Mouse (Mus musculus) effector memory CD4-positive, alpha-beta T cell, adult 5 months (primary cell): Measurements from ENCODE around the gene Krtap4-7. TPM values are rescaled to one million over a fixed set of nuclear protein-coding genes. Genes with fewer than 3 reads are reported as not detected.

Experiments used
- polyA plus RNA-seq: library from polyadenylated mRNA; unstranded; fragments of 100-300 nt; shearing (Covaris generic); gene quantifications from one replicate; pipeline ENCODE4 v1.2.1, GENCODE M21; 2017

The Krtap4-7 gene
- polyA plus RNA-seq = not detected

DNA sequence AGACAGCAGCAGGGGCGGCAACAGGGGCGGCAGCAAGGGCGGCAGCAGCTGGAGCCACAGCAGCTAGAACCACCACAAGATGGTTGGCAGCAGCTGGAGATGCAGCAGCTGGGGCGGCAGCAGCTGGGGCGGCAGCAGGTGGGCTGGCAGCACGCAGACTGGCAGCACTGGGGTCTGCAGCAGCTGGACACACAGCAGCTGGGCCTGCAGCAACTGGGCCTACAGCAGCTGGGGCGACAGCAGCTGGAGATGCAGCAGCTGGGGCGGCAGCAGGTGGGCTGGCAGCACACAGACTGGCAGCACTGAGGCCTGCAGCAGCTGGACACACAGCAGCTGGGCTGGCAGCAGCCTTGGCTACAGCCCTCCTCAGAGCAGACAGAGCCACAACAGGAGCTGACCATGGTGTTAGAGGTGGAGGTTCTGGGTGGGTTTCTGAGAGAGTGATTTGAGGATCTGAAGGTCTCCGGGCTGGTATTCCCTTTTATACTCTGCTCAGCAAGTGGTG lies at the start of gene Krtap4-7:
Gene Krtap4-7, minus strand, starts transcription at position 455 of the 505 bp plus-strand sequence.

GRCm38 (mm10) chr11:99690463-99690862 lies 46.6 kb upstream of the Krtap4-7 start, which contains the start of gene Gm14190:
Gene Gm14190, minus strand, starts transcription at chr11:99690740.

GRCm38 (mm10) chr11:99665860-99666259 lies 22.0 kb upstream of the Krtap4-7 start, which contains the start of gene Krtap4-6:
Gene Krtap4-6, minus strand, starts transcription at chr11:99665960.

DNA sequence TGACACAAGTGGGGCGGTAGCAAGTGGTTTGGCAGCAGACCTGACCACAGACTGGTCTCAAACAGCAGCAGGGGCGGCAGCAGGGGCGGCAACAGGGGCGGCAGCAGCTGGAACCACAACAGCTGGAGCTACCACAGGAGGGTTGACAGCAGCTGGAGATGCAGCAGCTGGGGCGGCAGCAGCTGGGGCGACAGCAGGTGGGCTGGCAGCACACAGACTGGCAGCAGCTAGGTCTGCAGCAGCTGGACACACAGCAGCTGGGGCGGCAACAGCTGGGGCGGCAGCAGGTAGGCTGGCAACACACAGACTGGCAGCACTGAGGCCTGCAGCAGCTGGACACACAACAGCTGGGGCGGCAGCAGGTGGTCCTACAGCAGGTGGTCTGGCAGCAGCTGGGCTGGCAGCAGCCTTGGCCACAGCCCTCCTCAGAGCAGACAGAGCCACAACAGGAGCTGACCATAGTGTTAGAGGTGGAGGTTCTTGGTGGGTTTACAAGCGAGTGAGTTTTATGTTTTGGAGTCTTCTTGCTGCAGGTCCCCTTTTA lies 14.7 kb upstream of the Krtap4-7 start, which contains the start of gene Gm11563:
Gene Gm11563, minus strand, starts transcription at position 494 of the 544 bp plus-strand sequence.

GRCm38 (mm10) chr11:99650136-99650535 lies 6.2 kb upstream of the Krtap4-7 start, which contains the start of gene Gm11555:
Gene Gm11555, minus strand, starts transcription at chr11:99650236.

DNA sequence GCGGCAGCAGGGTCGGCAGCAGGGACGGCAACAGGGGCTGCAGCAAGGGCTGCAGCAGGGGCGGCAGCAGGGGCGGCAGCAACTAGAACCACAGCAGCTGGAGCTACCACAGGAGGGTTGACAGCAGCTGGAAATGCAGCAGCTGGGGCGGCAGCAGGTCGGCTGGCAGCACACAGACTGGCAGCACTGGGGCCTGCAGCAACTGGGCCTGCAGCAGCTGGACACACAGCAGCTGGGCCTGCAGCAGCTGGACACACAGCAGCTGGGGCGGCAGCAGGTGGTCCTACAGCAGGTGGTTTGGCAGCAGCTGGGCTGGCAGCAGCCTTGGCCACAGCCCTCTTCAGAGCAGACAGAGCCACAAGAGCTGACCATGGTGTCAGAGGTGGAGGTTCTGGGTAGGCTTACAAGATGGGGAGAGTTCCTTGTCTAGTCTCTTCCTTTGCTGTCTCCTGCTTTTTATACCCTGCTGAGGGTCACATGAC lies 9.2 kb downstream of the Krtap4-7 start, which contains the start of gene Krtap4-2:
Gene Krtap4-2, minus strand, starts transcription at position 432 of the 482 bp plus-strand sequence.

GRCm38 (mm10) chr11:99628138-99628537 lies 15.8 kb downstream of the Krtap4-7 start, which contains the start of gene Krtap4-1:
Gene Krtap4-1, minus strand, starts transcription at chr11:99628238.

DNA sequence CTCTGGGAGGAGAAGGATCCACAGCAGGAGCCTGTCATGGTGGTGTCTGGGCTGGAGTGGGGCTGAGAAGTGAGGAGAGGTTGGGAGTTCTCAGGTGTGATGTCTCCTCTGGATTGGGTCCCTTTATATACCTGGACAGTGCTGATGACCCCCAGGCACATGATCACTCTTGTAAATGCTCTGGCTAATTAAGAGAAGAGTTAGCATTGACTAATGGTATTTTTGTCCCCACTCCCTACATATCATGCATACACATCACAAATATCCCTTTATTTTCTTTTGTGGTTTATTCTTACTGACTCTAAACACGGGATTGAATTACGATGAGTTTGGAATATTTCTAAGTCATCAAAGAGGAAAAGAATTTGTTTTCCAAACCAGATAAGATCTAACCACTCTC lies 23.6 kb downstream of the Krtap4-7 start, which contains the start of gene Gm11562:
Gene Gm11562, minus strand, starts transcription at position 101 of the 400 bp plus-strand sequence.

DNA sequence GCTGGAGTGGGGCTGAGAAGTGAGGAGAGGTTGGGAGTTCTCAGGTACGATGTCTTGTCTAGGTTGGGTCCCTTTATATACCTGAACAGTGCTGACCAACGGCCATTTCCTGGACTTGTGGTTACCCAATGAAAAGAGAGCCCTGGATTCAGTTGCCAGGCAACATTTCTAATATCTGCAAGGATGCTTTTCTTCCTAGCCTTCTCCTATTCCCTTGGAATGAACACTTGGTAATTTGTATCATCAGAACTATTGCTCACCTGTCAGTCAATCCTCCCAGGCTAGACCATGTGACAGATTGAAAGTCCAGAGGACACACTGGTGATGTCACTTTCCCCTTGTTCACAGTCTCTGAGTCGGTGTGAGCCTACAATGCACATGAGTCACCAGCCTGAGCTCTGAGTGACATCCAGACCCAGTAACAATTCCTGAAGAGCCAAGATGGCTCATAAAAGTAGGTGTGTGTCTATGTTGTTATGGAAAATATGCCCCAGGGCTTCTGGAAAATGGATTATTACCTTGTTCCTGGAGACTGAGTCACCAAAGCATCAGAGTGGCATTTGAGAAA lies 29.0 kb downstream of the Krtap4-7 start, which contains the start of gene Krtap2-4:
Gene Krtap2-4, minus strand, starts transcription at position 51 of the 568 bp plus-strand sequence.

GRCm38 (mm10) chr11:99610089-99610488 lies 33.8 kb downstream of the Krtap4-7 start, which contains the start of gene Gm11937:
Gene Gm11937, minus strand, starts transcription at chr11:99610189.

DNA sequence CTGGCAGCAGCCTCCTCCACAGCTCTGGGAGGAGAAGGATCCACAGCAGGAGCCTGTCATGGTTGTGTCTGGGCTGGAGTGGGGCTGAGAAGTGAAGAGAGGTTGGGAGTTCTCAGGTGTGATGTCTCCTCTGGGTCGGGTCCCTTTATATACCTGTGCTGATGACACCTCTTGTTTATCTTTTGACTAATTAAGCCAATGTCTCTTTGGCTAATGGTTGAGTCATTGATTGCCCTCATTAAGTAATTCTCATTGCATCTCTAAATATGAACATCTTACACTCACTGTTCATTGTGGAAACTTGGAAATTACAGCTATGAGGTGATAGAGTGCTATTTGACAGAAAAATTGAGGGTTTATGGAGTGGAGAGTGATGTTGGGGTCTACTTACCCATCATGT lies 40.7 kb downstream of the Krtap4-7 start, which contains the start of gene Gm11938:
Gene Gm11938, minus strand, starts transcription at position 101 of the 400 bp plus-strand sequence.

DNA sequence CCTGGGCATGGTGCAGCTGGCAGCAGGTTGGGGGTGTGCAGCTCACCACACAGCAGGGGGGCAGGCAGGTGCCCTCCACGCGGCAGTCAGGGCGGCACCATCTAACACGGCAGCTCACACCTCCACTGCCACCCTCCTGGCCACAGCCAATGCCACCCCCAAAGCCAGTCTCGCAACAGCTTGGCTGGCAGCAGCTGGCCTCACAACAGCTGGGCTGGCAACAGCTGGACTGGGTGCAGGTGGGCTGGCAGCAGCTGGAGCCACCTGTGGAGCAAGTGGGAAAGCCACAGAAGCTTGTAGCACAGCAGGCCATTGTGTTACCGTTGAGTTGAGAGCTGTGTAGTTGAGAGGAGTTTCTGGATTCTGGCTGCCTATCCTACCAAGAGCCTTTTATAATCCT lies 46.1 kb downstream of the Krtap4-7 start, which contains the start of gene Krtap9-3:
Gene Krtap9-3, minus strand, starts transcription at position 364 of the 400 bp plus-strand sequence.

Other genes with a start within 250 kb of the Krtap4-7 start
- gene Krt12, start 221.8 kb downstream of the Krtap4-7 start, polyA plus RNA-seq = 0.26 TPM
- gene Krt20, start 205.9 kb downstream of the Krtap4-7 start, polyA plus RNA-seq = not detected
- not detected for gene Krt23, start 151.0 kb downstream of the Krtap4-7 start, polyA plus RNA-seq
- gene Krt39, start 122.8 kb downstream of the Krtap4-7 start, polyA plus RNA-seq = not detected
- gene Krt40, start 100.9 kb downstream of the Krtap4-7 start, polyA plus RNA-seq = not detected
- not detected for gene Krtap3-3, start 93.2 kb downstream of the Krtap4-7 start, polyA plus RNA-seq
- not detected for gene Krtap3-2, start 87.2 kb downstream of the Krtap4-7 start, polyA plus RNA-seq
- not detected for gene Gm11939, start 84.6 kb downstream of the Krtap4-7 start, polyA plus RNA-seq
- gene Krtap3-1, start 77.5 kb downstream of the Krtap4-7 start, polyA plus RNA-seq = not detected
- not detected for gene Krtap1-5, start 63.1 kb downstream of the Krtap4-7 start, polyA plus RNA-seq
- gene Krtap1-4, start 60.4 kb downstream of the Krtap4-7 start, polyA plus RNA-seq = not detected
- gene Krtap1-3, start 52.8 kb downstream of the Krtap4-7 start, polyA plus RNA-seq = not detected
- gene Krtap9-3, start 46.0 kb downstream of the Krtap4-7 start, polyA plus RNA-seq = not detected
- not detected for gene Gm11938, start 40.8 kb downstream of the Krtap4-7 start, polyA plus RNA-seq
- not detected for gene Gm11937, start 33.9 kb downstream of the Krtap4-7 start, polyA plus RNA-seq
- not detected for gene Krtap2-4, start 29.2 kb downstream of the Krtap4-7 start, polyA plus RNA-seq
- not detected for gene Gm11562, start 23.7 kb downstream of the Krtap4-7 start, polyA plus RNA-seq
- not detected for gene Krtap4-1, start 15.9 kb downstream of the Krtap4-7 start, polyA plus RNA-seq
- not detected for gene Krtap4-2, start 9.0 kb downstream of the Krtap4-7 start, polyA plus RNA-seq
- gene Gm11555, start 6.1 kb upstream of the Krtap4-7 start, polyA plus RNA-seq = not detected
- not detected for gene Gm11563, start 14.9 kb upstream of the Krtap4-7 start, polyA plus RNA-seq
- gene Krtap4-6, start 21.9 kb upstream of the Krtap4-7 start, polyA plus RNA-seq = not detected
- not detected for gene Gm14190, start 46.7 kb upstream of the Krtap4-7 start, polyA plus RNA-seq
- gene Gm14180, start 90.2 kb upstream of the Krtap4-7 start, polyA plus RNA-seq = not detected
- not detected for gene Gm11595, start 128.8 kb upstream of the Krtap4-7 start, polyA plus RNA-seq
- gene Krtap4-8, start 136.6 kb upstream of the Krtap4-7 start, polyA plus RNA-seq = not detected
- gene Krtap4-9, start 141.1 kb upstream of the Krtap4-7 start, polyA plus RNA-seq = not detected
- not detected for gene Gm11596, start 149.4 kb upstream of the Krtap4-7 start, polyA plus RNA-seq
- gene Gm11569, start 154.8 kb upstream of the Krtap4-7 start, polyA plus RNA-seq = not detected
- not detected for gene Gm11554, start 160.4 kb upstream of the Krtap4-7 start, polyA plus RNA-seq
- not detected for gene Krtap4-13, start 165.8 kb upstream of the Krtap4-7 start, polyA plus RNA-seq
- not detected for gene Gm11564, start 171.6 kb upstream of the Krtap4-7 start, polyA plus RNA-seq
- gene 2300003K06Rik, start 194.0 kb upstream of the Krtap4-7 start, polyA plus RNA-seq = not detected
- gene Krtap4-16, start 207.5 kb upstream of the Krtap4-7 start, polyA plus RNA-seq = not detected
- gene Gm11568, start 213.8 kb upstream of the Krtap4-7 start, polyA plus RNA-seq = not detected
- not detected for gene Gm11559, start 220.4 kb upstream of the Krtap4-7 start, polyA plus RNA-seq
- gene Krtap9-1, start 229.3 kb upstream of the Krtap4-7 start, polyA plus RNA-seq = not detected
- not detected for gene Gm11567, start 235.1 kb upstream of the Krtap4-7 start, polyA plus RNA-seq